Mouse (Mus musculus): ENCODE results near the gene Efcab14.
A peak's percentile ranks its signal among the peaks of the same experiment; 100 is the strongest.

The Efcab14 gene

DNA sequence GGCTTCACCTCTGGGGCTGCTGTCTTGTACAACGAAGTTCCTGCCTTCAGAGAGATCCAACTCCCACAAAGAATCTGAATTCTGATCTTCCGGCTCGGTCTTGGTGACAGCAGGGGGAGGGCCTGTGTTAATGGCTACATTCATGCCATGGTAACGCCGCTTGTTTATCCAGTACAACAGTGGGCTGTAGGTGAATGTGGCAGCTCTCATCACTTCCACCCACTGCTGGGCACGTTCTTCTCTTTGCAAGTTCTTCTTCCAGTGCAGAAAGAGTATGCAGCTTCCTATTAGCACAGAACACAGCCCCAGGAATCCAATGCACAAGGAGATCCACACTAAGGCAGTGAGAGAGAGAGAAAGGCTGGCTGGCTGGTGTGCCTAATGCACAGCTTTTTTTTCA lies 42.7 kb downstream of the Efcab14 start:
- no peak for DNase-seq (ENCODE audit: low spot score)

DNA sequence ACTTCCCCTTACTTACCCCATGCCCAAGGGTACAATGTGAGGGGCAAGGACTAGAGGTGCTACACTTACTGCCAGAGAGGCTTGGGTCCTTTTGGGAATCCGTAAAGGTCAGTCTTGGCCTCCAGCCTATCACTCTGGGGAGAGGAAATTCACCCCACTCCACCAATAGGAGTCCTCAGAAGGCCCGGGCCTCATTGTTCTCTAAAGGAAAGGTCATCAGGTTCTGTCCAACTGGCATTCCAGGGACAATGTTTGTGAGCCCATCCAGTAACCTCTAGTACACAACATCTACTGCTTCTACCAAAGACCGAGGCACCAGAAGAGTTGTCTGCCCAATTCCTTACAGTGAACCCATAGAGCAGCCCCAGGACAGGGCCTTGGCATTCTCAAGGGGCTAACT lies 43.4 kb downstream of the Efcab14 start, which contains the start of gene Tex38:
TSS of gene Tex38 (minus strand) at position 101 of the 400 bp plus-strand sequence.
- DNase-seq (ENCODE audit: low spot score), result no peak

DNA sequence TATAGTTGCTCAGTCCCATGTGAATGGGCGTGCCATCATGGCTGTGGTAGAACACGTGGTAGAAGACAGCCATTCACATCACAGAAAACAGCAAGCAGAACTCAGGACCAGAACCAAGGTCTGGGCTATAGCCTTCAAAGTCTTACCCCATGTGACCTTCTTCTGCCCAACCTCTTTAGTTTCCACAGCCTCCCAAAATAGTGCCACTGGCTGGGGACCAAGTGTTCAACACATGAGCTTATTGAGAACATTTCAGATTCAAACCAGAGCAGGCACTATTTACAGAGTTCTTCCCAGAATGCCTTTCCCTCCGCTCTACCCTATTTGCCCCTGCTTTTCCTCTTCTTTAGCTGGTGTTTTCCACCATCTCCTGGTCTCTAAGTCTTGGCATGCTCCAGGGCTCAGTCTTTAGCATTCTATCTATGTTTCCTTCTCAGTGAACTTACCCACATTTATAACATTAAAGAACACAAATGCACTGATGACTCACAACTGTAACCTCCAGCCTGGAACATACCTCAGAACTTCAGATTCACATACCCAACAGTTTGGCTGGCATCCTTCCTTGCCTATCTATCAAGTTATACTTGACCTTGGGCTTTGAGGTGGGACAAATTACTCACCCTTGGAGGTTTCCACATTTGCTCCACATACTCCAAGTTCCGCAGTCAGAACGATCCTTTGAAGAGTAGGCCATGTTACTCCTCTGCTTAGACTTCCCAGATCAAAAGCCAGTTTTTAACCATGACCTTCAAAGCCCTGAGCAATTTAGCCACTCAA lies 44.7 kb downstream of the Efcab14 start:
- DNase-seq (ENCODE audit: low spot score), result no peak

DNA sequence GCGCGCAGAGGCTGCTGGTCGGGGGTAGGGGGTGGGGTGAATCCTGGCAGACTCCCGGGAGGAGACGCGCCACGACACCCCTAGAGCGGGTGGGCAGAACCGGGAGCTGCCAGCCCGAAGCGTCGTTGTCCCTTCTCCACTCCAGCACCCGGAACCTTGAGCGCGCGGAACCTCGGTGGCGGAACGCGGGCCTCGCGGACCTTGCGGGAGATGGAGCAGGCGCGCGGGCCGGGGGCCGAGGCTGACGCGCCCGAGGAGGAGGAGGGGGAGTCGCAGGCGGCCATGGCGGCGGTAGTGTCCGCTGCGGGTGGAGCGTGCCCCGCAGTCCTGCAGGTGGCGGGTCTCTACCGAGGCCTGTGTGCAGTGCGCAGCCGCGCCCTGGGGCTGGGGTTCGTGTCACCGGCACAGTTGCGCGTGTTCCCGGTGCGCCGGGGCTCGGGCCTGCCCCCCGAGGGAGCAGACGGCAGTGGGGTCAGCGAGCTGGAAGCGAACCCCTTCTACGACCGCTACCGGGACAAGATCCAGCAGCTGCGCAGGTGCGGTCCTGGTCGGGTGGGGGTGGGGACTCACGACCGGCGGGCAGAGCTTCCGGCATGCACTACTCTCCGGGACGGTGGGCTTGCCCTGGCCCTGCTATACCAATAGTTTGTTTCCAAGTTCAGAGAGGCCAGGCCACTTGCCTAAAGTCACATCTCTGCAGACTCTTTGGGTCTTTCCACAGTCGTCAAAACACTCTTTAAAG lies 47.4 kb downstream of the Efcab14 start, which contains the start of gene Atpaf1:
TSS of gene Atpaf1 (plus strand) at position 44 of the 742 bp plus-strand sequence.
- peak; percentile 81 for DNase-seq (ENCODE audit: low spot score)

DNA sequence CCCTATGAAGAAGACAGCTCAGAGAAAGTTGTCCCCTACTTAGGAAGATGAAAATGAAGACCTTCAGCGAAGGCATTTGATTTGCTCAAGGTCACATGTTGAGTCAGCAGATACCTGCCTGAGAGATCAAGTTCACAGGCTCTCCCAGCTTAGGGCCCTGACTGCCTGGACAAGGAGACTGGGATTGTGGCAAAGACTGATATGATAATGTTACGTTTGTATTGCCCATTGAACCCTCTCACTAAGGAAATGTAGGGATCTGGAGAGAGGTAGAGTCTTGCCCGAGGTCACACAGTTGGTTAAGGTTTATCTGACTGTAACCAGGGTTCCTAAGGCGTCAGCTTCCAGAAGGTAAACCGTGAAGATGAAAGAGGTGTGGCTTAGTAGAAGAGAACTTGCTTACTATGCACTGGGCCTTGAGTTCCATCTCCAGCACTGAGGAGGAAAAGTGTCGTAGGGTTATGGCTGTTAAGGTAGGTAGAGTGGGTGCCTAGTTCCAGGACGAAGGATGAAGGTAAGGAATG lies 48.0 kb downstream of the Efcab14 start:
- DNase-seq (ENCODE audit: low spot score), result no peak

DNA sequence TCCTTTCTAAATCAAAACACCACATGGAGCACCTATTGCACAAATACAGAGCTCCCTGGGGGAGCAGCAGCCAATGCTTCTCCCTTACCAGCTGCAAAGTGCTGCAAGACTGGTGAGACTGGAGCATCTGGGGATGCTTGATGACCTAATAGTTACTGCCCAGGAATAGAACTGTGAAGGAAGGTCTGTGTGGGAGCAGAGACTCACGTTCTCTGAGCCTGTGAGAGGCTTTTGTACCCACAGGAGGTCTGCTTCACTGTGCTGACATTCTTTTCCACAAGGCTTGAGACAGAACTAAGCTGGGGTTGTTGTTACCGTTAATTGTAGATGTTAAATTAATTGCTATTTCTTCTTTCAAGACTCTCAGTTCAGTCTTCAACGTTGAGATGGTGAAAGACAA lies 53.3 kb downstream of the Efcab14 start:
- no peak for DNase-seq (ENCODE audit: low spot score)

DNA sequence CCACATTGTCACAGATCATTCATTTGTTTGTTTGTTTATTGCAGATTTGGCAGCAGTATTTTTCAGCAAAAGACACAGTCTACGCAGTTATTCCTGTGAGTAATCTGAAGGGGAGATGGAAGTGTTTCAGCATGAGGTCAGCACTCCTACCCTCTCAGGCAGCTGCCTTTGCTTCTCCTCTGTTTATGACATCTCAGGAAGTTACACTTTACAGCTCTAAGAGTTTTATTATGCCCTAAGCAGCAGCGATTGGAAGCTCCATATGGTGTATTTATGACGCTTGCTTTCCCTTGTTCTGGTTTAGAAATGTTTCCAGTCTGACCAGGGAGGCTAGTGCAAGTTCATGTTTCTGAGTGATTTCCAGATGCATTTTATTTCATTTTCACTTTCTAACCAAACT lies 57.8 kb downstream of the Efcab14 start:
- DNase-seq (ENCODE audit: low spot score), result no peak

DNA sequence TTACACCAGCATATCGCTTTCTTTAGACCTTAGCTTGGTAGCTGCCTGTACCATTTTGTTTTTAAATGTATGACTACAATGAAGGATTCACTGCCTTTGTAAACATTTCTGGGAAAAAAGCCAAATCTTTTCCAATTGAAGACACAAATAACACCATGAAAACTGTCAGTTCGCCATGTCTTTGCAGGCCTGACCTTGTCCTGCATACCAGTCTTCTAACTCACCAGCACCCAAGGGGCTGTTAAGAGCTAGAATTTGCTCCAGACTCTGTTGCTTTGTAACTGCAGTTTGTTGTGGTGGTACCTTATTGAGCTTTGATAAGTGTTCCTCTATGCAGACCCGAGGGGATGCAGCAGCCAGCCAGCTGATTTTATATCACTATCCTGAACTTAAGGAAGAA lies 62.4 kb downstream of the Efcab14 start:
- DNase-seq (ENCODE audit: low spot score), result no peak

DNA sequence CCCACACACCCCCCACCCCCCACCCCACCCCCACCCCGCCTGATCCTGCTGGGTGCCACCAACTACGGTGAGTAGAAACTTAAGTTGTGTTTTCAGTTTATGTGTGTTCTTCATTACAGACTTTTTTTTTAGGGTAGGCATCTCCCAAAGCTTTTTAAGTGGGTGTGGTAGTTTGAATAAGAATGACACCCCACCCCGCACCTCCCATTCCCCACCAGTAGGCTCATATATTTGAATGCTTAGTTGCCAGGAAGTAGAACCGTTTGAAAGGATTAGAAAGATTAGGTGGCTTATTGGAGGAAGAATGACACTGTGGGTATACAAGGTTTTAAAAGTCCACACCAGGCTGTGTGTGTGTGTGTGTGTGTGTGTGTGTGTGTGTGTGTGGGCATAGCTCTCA lies 74.8 kb downstream of the Efcab14 start:
- no peak for DNase-seq (ENCODE audit: low spot score)

DNA sequence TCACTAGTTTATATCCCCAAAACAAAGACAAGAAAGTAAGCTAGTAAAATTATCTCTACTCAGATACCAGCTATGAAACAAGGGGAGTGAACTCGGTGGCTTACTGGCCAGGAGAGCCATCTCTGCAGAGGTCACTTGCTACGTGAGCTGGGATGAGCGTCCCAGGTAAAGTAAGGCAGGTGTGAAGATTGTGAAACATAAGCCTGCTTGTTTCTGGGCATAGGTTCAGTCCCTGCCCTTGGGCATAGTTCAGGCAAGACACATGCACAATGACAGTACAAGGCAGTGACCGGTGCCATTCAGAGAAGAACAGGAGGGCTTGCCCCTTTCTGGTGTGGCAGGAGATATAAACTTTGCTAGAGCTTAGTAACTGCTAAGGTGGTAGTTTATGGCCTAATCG lies 78.1 kb downstream of the Efcab14 start:
- no peak for DNase-seq (ENCODE audit: low spot score)

DNA sequence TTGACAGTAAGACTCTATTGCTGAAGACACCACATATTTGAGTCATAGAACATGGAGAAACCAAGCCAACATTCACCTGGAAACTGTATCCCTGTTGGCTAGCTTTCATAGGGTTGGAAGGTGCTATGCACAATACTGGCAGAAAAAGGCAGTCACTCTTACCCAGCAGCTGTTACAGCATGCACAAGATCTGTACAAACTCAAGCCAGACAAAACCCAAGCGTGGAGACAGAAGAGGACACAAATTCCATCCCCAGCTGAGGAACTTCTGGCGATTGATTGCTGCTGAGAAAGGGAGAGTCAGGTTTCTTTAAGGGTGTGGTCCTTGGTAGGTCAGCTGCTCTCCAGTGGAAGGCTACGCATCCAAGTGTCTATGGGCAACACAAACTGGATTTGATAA lies 82.7 kb downstream of the Efcab14 start:
- DNase-seq (ENCODE audit: low spot score), result no peak

DNA sequence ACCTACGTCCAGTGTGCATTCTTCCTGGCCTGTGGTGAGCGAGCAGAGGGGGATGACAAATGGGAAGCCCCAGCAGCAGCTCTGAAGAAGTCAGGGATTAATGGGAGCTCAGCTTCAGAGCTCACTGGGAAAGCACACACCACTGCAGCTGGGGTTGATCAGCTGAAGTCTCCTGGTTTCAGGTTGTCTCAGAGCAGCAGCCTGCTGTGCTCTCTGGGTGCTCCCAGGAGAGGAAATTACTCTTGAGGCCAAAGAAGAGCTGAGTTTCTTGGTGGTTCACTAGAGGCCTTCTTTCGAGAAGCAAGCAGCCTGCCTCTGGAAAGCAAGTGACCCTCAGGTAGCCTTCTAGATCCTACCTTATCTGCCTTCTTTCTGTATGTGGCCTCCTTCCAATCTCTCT lies 83.4 kb downstream of the Efcab14 start:
- DNase-seq (ENCODE audit: low spot score), result no peak

DNA sequence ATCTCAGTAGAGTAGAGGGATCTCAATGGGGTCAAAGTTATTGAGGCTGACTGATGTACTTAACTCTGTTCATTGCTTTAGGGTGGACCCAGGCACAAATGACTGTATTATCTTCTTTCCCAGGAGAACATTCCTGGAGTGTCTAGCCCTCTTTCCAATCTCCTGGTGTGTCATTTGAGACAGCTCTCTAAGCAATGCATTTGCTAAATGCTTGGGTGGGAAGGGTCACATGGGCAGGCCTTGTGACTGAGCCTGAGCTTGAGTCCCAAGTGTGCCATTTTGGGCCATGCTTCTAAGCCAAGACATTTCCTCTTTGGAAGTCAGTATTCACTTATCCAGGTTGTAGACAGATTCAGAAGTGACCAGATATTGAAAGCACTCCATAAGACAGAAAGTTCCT lies 83.9 kb downstream of the Efcab14 start:
- no peak for DNase-seq (ENCODE audit: low spot score)

DNA sequence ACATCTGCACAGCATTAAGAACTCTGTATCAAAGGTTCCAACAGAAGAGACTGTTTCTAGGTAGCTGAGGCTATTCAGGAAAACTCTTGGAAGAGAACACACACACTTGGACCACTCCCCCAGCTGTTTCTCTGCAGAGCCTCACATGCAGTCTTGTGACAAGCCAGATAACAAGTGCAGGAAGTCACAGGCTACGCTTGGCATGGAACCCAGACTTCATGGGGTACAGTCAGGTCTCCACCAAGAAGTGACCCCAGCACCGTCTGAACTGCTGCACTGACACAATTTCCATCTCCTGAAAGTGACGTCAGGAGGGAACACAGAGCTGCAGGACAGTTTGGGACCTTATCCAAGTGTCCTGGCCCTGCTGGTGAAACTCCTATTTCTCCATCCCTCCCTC lies 84.4 kb downstream of the Efcab14 start:
- DNase-seq (ENCODE audit: low spot score), result no peak

DNA sequence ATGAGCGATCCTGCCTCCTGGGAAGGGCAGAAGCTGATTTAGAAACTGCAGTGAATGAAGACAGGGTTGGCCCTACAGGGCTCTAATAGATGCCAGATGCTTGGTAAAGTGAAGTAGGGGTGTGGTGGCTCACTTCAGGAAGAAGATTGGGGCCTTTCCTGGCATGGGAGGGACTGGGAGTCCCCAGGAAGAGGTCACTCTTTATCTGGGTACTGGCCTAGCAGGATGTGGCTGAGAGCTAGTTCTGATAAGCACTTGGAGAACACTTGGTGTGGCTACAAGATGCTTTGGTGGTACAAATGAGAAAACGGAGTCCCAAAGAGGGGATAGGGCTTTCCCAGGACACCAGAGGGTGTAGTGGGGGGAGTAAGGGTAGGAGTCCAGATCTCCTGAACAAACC lies 86.6 kb downstream of the Efcab14 start:
- no peak for DNase-seq (ENCODE audit: low spot score)

DNA sequence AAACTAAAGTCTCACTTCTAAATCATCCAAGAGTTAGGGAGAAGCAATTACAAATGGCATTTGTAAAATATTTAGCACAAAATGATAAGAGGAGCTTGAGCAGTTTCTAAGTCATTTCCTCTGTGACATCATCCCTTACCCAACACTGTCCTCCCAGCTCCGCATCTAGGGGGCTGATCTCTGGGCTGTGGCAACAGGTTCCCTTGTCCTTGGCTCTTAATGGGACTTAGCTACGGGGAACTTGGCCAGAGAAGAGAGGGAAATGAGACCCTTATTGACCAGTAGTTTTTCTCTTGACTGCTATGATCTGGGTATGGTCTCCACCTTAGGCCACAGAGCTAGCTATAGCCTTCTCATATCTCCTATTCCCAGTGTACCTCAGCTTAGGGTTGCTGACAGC lies 87.7 kb downstream of the Efcab14 start:
- DNase-seq (ENCODE audit: low spot score), result no peak
